Mouse (Mus musculus) neural tube, embryonic 12.5 days (tissue): Measurements from ENCODE around the gene Siah1b. TPM values are rescaled to one million over a fixed set of nuclear protein-coding genes. Genes with fewer than 3 reads are reported as not detected.

Experiments
- ATAC-seq: fragments of 200-750 bp; cut with Nextera tagmentation; 2 replicates; pipeline ENCODE4 v1.8.0; 2017; ENCODE audit warnings: low read depth, mild to moderate bottlenecking, moderate TSS enrichment, moderate library complexity; ENCODE audit not compliant: low FRiP score
- H3K27ac ChIP-seq: fragments of 300-500 bp; sonication (generic); 2 replicates; pipeline ENCODE4 v1.5.1; 2016
- H3K27me3 ChIP-seq: fragments of 300-500 bp; sonication (generic); replicated peaks from 2 replicates; pipeline ENCODE4 v1.6.1; 2016; ENCODE audit warnings: mild to moderate bottlenecking
- H3K36me3 ChIP-seq: fragments of 300-500 bp; sonication (generic); 2 replicates; pipeline ENCODE4 v1.6.1; 2016; ENCODE audit warnings: mild to moderate bottlenecking
- H3K4me1 ChIP-seq: fragments of 300-500 bp; sonication (generic); 2 replicates; pipeline ENCODE4 v1.6.1; 2016
- H3K4me2 ChIP-seq: fragments of 300-500 bp; sonication (generic); replicated peaks from 2 replicates; pipeline ENCODE4 v1.6.1; 2016; ENCODE audit warnings: mild to moderate bottlenecking
- H3K4me3 ChIP-seq: fragments of 300-500 bp; sonication (generic); 2 replicates; pipeline ENCODE4 v1.5.1; 2016
- H3K9ac ChIP-seq: fragments of 300-500 bp; sonication (generic); 2 replicates; pipeline ENCODE4 v1.6.1; 2016; ENCODE audit warnings: mild to moderate bottlenecking
- H3K9me3 ChIP-seq: fragments of 300-500 bp; sonication (generic); 2 replicates; pipeline ENCODE4 v1.6.1; 2016; ENCODE audit warnings: mild to moderate bottlenecking
- WGBS: fragments of 180-500 bp; shearing (Covaris S2); methylation state at CpG from one replicate; pipeline ENCODE4 v1.1.7; 2016; 5-methylcytosine and 5-hydroxymethylcytosine counted together
- polyA plus RNA-seq: library from polyadenylated mRNA; unstranded; fragments of >200 nt; fragmentation: Nextera tagmentation; extraction: Ambion mirVana; gene quantifications from 2 replicates; pipeline ENCODE4 v1.2.1, GENCODE M21; 2016

Gene Siah1b
- polyA plus RNA-seq: 34.2 and 36.5 TPM in 2 replicates

DNA sequence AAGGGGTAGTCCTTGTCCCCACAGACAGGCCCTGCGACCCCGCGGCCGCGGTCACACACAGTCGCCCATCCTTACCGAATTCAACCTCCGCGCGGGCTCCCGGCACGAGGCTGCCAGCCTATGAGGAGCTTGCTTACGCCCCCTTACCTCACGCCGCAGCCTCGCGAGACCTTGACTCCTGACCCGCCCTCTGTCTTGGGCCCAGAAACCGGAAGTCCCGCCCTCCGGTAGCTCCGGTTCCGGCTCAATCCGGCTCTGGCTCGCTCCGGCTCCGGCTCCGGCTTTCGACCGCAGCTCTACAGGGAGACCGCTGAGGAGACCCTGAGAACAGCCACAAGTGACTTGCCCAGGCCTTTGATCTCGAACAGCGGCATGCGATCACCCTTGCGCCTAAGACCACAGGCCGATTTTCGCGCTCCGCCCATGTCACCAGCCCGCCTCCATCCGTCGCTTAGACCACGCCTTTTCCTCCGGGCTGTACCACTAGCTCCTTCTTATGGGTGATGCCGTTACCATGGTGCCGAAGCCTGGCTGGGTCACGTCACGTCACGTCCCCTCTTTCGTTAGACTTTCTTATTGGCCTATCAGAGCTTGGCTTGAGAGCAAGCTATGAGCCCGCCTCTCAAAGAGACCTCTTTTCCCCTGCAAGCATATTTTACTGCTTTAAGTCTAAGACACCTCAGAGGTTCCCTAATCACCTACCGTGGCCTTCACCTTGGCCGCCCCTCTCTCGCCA lies at the start of gene Siah1b:
Gene Siah1b (minus strand): TSS at position 454 of the 736 bp plus-strand sequence.
- Histone ChIP-seq H3K4me3 (peak within 1 kb of the TSS; percentile 53), H3K36me3 (no peaks in the 10 kb centered on the region), H3K9ac (peak within 1 kb of the TSS; percentile 63), H3K27ac (no peak within 1 kb of the TSS), H3K4me2 (peak within 1 kb of the TSS; percentile 71), H3K27me3 (no peaks in the 10 kb centered on the region), H3K4me1 (no peaks in the 10 kb centered on the region), H3K9me3 (no peaks in the 10 kb centered on the region)
- peak; percentile 99 for ATAC-seq
- 18% methylated on average over 54 of the region's 54 CpGs for WGBS

DNA sequence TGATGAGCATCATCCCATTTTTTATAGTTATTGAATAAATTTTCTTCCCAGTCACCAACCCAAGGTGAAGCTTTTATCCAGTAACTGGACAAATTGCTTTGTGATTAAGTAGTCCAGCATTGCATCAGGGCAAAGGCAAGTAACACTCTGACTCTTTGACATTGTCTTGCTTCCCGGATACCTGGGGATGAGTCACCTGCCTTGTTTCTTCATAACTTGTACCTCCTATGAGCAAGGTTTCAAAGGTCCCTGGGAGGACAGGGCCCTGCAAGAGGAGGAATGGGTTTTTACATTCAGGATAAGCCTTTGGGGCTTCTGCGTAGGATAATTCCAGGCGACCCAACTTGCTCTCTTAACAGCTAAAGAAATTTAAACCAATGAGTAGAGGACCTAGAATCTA lies 47.6 kb upstream of the Siah1b start:
- H3K27me3 ChIP-seq: no peaks in the 10 kb centered on the region
- no peaks in the 10 kb centered on the region for H3K4me1 ChIP-seq
- H3K9me3 ChIP-seq: no peaks in the 10 kb centered on the region
- 90% methylated on average over 3 of the region's 3 CpGs for WGBS
- H3K27ac ChIP-seq: no peak overlapping the region
- H3K4me2 ChIP-seq: no peak overlapping the region
- no peaks in the 10 kb centered on the region for H3K36me3 ChIP-seq
- H3K4me3 ChIP-seq: no peak overlapping the region
- no peak overlapping the region for H3K9ac ChIP-seq
- ATAC-seq: no peak

DNA sequence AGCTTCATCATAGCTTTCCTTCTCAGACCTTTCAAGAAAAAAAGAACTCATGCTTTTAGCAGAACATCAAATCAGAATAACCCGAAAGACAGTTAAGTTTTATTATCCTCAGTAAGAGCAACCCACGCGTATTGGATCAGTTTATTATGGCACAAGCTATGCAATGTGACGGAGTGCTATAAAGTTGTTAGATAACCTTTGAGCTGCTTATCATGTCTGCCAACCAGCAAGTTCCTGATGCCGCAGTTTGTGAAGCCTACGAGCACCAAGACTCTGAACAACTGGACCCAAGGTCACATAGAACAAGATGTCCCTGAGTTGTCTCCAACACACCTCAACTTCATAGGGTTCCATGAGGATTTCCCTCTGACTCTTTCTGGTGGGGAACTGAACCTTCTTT lies 37.5 kb upstream of the Siah1b start:
- no peaks in the 10 kb centered on the region for H3K36me3 ChIP-seq
- no peak for ATAC-seq
- WGBS: 85% methylated on average over 6 of the region's 6 CpGs

DNA sequence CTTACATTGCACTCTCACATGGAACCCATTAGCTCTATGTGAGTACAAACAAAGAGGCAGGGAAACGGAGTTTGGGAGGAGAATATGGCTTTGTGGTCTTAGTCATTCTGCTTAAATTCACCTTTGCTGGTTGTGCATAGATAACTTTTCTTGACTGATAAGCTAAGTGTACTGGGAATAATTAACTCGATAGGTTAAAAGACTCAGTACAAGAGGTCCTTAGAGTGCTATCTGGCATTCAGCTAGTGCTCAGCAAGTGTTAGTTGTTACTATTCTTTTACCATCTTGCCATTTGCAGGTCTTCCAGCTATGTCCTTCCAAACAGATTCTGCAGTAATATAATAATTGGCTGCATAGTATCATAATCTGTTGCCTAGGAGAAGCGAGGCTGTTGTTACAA lies 34.9 kb upstream of the Siah1b start:
- WGBS: 80% methylated on average over 3 of the region's 3 CpGs
- H3K4me2 ChIP-seq: no peak overlapping the region
- no peaks in the 10 kb centered on the region for H3K4me1 ChIP-seq
- H3K36me3 ChIP-seq: no peaks in the 10 kb centered on the region
- H3K27ac ChIP-seq: no peak overlapping the region
- ATAC-seq: no peak
- H3K27me3 ChIP-seq: no peaks in the 10 kb centered on the region
- no peaks in the 10 kb centered on the region for H3K9me3 ChIP-seq
- no peak overlapping the region for H3K4me3 ChIP-seq
- H3K9ac ChIP-seq: no peak overlapping the region

More for the DNA sequence above, 37.5 kb upstream of the Siah1b start:
- H3K9ac ChIP-seq: no peak overlapping the region
- no peaks in the 10 kb centered on the region for H3K9me3 ChIP-seq
- H3K27ac ChIP-seq: no peak overlapping the region
- H3K4me3 ChIP-seq: no peak overlapping the region
- H3K27me3 ChIP-seq: no peaks in the 10 kb centered on the region
- no peaks in the 10 kb centered on the region for H3K4me1 ChIP-seq
- no peak overlapping the region for H3K4me2 ChIP-seq

DNA sequence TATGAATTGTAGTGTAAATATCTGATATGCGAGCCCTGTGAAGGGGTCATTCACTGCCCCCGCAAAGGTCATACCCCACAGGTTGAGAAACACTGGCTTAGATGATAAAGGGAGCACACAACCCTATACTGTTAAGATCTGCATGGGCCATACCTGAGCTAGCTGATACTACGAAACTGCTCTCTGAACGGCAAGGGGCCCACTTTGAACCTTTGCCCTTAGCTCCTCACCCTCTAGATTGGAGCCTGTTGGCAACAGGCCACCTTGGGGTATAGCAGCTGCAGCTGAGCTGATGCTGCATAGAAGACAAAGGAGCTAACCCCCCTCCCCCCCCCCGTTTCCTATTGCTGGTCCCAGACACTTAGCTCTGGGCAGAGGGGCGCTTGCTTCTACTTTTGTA lies 26.4 kb upstream of the Siah1b start:
- WGBS: 64% methylated on average over 6 of the region's 6 CpGs
- Histone ChIP-seq H3K9ac (no peak overlapping the region), H3K27me3 (no peaks in the 10 kb centered on the region), H3K36me3 (no peaks in the 10 kb centered on the region), H3K4me3 (no peak overlapping the region), H3K27ac (no peak overlapping the region), H3K9me3 (no peaks in the 10 kb centered on the region), H3K4me2 (no peak overlapping the region), H3K4me1 (no peaks in the 10 kb centered on the region)
- no peak for ATAC-seq

DNA sequence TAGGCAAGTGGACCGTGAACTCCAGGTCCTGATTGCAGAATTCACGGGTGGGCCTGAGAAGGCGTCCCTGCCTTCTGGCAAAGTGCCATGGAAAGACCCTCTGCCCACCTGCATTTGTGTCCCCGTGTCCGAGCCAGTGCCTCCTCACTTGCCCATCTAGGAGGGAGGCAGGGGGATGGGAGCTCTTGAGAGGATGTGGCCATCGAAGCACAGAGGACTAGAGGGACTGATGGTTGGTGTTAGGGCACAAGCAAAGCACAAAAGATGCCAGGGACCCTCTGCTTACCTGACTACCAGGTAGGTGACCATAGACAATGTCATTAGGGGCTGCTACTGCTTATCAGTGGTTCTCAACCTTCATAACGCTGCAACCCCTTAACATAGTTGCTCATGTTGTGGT lies 25.9 kb upstream of the Siah1b start:
- no peak for ATAC-seq
- WGBS: 92% methylated on average over 7 of the region's 7 CpGs

DNA sequence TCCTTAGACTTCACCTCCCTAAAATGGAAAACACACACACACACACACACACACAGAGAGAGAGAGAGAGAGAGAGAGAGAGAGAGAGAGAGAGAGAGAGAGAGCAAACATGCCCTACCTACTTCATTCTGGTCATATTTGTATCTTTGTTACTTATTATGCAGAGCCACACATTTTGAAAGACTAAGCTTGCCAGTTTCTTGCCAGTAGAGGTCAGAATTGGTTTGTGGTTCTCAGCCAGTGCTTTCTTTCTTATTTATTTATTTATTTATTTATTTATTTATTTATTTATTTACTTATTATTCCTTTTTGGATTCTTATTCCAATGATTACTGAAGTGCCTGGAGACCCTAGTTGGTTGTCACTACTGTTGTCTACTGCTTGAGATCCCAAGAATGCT lies 25.2 kb upstream of the Siah1b start:
- no peaks in the 10 kb centered on the region for H3K27me3 ChIP-seq
- no peaks in the 10 kb centered on the region for H3K36me3 ChIP-seq
- no peak overlapping the region for H3K9ac ChIP-seq
- H3K9me3 ChIP-seq: no peaks in the 10 kb centered on the region
- ATAC-seq: no peak
- no peaks in the 10 kb centered on the region for H3K4me1 ChIP-seq
- no peak overlapping the region for H3K4me3 ChIP-seq
- no peak overlapping the region for H3K27ac ChIP-seq
- no peak overlapping the region for H3K4me2 ChIP-seq

More for the DNA sequence above, 25.9 kb upstream of the Siah1b start:
- no peaks in the 10 kb centered on the region for H3K36me3 ChIP-seq
- H3K27me3 ChIP-seq: no peaks in the 10 kb centered on the region
- no peak overlapping the region for H3K4me3 ChIP-seq
- H3K4me2 ChIP-seq: no peak overlapping the region
- no peak overlapping the region for H3K9ac ChIP-seq
- no peaks in the 10 kb centered on the region for H3K9me3 ChIP-seq
- H3K27ac ChIP-seq: no peak overlapping the region
- no peaks in the 10 kb centered on the region for H3K4me1 ChIP-seq

DNA sequence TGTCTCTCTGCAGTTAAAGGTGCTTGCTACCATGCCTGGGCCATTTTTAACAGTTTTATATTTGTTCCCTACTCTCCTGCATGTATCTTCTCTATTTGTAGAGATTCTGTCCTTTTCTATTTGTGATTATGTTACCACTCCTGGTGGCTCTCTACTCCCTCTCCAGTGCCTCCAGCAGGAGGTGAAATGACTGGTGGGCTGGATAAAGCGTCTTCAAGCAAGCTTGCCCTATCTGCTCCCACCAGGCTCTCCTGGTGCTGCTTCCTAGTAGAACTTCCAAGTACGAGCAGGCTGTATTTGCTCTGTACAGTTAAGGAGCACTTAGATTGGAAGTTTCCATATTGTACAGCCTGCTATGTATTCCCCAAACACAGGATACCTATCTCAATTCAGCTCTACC lies 19.5 kb upstream of the Siah1b start:
- 81% methylated on average over 2 of the region's 2 CpGs for WGBS
- no peaks in the 10 kb centered on the region for H3K36me3 ChIP-seq

DNA sequence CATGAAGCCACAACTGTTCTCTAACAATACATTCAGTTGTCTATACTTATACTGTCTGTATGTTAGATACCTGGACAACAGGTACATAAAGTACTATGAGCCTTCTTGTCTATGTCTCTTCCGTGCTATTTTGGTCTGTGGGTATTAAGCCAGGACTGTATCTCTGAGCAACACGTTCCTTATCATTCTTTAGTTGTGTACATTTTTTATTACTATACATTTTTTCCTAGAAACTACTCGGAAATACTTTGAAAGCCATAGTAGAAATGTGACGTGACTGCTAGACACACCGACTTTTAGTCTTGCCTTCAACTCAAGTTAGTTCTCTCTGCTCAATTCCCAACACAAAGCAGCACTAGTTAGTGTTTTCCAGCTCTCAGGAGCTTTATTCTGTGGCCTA lies 17.1 kb upstream of the Siah1b start:
- no peaks in the 10 kb centered on the region for H3K4me1 ChIP-seq
- no peak overlapping the region for H3K4me2 ChIP-seq
- no peaks in the 10 kb centered on the region for H3K9me3 ChIP-seq
- no peak overlapping the region for H3K9ac ChIP-seq
- no peaks in the 10 kb centered on the region for H3K36me3 ChIP-seq
- H3K4me3 ChIP-seq: no peak overlapping the region
- WGBS: 86% methylated on average over 5 of the region's 5 CpGs
- no peak for ATAC-seq
- H3K27me3 ChIP-seq: no peaks in the 10 kb centered on the region; the same call in 1 of the 2 replicates
- H3K27ac ChIP-seq: no peak overlapping the region

More for the DNA sequence above, 19.5 kb upstream of the Siah1b start:
- no peak overlapping the region for H3K27ac ChIP-seq
- no peak overlapping the region for H3K4me2 ChIP-seq
- no peaks in the 10 kb centered on the region for H3K9me3 ChIP-seq
- ATAC-seq: no peak
- H3K27me3 ChIP-seq: no peaks in the 10 kb centered on the region; the same call in 1 of the 2 replicates
- no peak overlapping the region for H3K9ac ChIP-seq
- H3K4me3 ChIP-seq: no peak overlapping the region
- H3K4me1 ChIP-seq: no peaks in the 10 kb centered on the region

DNA sequence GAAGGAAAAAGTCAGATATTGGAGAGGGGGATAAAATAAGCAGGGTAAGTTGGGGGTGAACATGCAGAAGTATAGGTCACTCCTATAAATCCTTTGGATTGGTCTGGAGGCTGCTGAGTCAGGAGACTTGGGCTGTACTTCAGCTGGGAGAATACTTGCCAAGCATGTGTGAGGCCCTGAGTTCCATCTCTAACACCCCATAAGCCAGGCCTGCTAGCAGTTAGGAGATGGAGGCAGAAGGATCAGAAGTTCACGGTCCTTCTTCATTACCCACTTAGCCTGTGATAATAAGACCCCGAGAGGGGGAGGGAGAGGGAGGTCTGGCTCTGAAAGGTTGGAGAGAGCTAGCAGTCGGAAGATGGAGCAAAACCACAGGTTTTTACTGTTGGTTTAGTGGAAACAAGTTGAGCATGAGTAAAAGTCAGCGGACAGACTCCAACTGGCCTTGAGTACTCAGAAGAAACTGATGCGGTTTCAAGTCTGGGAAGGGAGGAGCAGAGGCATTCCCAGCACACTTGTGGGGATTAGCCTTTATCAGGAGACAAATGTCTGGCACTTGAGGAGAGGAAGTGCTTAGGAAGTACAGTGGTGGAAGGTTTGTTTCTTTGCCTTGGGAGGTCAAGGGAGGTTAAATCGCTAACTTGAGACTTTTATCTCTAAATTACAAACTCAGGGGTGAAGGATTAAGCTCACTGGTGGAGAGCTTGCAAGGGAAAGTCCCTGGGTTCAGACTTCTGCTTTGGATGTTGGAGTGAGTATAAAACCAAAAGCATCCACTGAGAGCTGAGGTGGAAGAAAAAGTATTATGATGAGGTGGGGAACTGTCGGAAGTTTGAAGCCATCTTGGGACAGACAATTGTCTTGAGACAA lies 16.2 kb upstream of the Siah1b start:
- no peak overlapping the region for H3K27ac ChIP-seq
- H3K4me1 ChIP-seq: no peaks in the 10 kb centered on the region
- no peaks in the 10 kb centered on the region for H3K36me3 ChIP-seq
- H3K4me3 ChIP-seq: no peak overlapping the region
- no peaks in the 10 kb centered on the region; the same call in 1 of the 2 replicates for H3K27me3 ChIP-seq
- no peak overlapping the region for H3K4me2 ChIP-seq
- H3K9ac ChIP-seq: no peak overlapping the region
- WGBS: 68% methylated on average over 7 of the region's 7 CpGs
- no peaks in the 10 kb centered on the region for H3K9me3 ChIP-seq
- no peak for ATAC-seq

DNA sequence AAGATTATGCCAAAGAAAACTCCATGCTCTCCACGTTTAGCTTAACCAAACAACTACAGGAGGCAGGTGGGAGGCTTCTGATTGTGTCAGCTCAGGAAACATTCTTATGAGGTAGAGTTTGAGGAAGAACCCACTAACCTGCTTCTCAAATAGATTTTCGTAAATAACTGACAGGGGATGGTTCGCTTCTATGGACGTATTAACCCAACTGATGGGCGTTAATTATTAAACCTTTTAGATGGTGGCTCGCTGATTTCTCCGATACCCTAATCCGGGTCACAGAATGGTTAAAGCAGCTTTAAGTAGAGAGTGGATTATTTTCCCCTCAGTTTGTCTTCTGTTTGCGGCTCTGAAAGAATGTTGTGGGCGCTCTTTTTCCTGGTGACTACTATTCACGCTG lies 13.6 kb upstream of the Siah1b start:
- Histone ChIP-seq H3K4me1 (no peaks in the 10 kb centered on the region), H3K27ac (no peak overlapping the region), H3K9ac (no peak overlapping the region), H3K4me3 (no peak overlapping the region), H3K9me3 (no peaks in the 10 kb centered on the region), H3K4me2 (no peak overlapping the region), H3K27me3 (no peaks in the 10 kb centered on the region; the same call in 1 of the 2 replicates), H3K36me3 (no peaks in the 10 kb centered on the region)
- ATAC-seq: no peak
- 77% methylated on average over 11 of the region's 11 CpGs for WGBS

DNA sequence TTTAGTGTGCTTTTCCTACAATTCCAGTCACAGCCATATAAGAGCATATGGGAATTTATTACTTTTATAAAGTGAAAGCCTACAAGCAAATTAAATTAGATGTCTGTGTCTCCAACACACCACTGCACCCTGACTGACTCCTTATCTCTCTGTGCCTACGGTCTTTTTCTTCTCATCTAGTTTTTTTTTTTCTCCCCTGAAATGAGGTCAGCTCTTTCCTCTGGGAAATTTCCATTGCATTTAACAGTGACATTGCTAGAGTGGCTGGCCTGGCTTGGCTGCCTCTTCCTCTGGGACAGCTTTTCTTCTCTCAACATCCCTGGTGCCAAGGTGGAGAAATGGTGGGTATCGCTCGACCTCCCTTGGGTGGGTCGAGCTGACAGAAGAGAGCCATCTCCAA lies 12.3 kb upstream of the Siah1b start, which contains the start of gene Cltrn:
Gene Cltrn (plus strand): TSS at position 249 of the 400 bp plus-strand sequence.
- no peak within 1 kb of the TSS for H3K4me3 ChIP-seq
- H3K27ac ChIP-seq: no peak within 1 kb of the TSS
- H3K27me3 ChIP-seq: no peaks in the 10 kb centered on the region; the same call in 1 of the 2 replicates
- no peaks in the 10 kb centered on the region for H3K4me1 ChIP-seq
- WGBS: 84% methylated on average over 4 of the region's 4 CpGs
- H3K4me2 ChIP-seq: no peak within 1 kb of the TSS
- no peaks in the 10 kb centered on the region for H3K36me3 ChIP-seq
- no peaks in the 10 kb centered on the region for H3K9me3 ChIP-seq
- ATAC-seq: no peak
- no peak within 1 kb of the TSS for H3K9ac ChIP-seq
